Mouse (Mus musculus) left cerebral cortex, postnatal 36 days (tissue): ENCODE results near the gene Acap1. TPM values are rescaled to one million over a fixed set of nuclear protein-coding genes. Genes with fewer than 3 reads are reported as not detected.
A peak's percentile ranks its signal among the peaks of the same experiment; 100 is the strongest.
"Not testable (repeated sequence)": the region's sequence is repeated elsewhere in the genome, so short reads cannot be mapped to it uniquely, and the experiment has no call there.

Experiments
- DNase-seq, 2 experiments: peaks; one replicate each; pipeline ENCODE4 v3.0.0; 2021 to 2022; ENCODE audit warnings: low spot score in 2 of 2, mixed read lengths in 1 of 2
- intact Hi-C: fragments of 180-260 bp; cut with DNase I; formaldehyde crosslinking; loops from one replicate; pipeline ENCODE4 v1.15.1; 2025
- total RNA-seq, 2 experiments: library from RNA; stranded (reverse); gene quantifications; 2 replicates each; pipeline ENCODE4 v1.2.3; 2021

Gene Acap1
- total RNA-seq, result under 1 TPM in 1 of 2 experiments, not detected in 1; 0.27 TPM

- intact Hi-C loops, result no loop called here
- no peak for DNase-seq
These were observed at the start of gene Acap1 for GRCm38 (mm10) chr11:69895291-69895690. Gene Acap1 (minus strand): TSS chr11:69895539.

- no peak for DNase-seq
- intact Hi-C loops, result no loop called here
These were observed 45.6 kb upstream of the Acap1 start for GRCm38 (mm10) chr11:69940962-69941361.

GRCm38 (mm10) chr11:69939731-69940130 is 44.4 kb upstream of the Acap1 start:
- intact Hi-C loops, result no loop called here
- no peak for DNase-seq

GRCm38 (mm10) chr11:69939181-69939580 is 43.8 kb upstream of the Acap1 start:
- DNase-seq, result no peak
- intact Hi-C loops, result no loop called here

- intact Hi-C loops, result no loop called here
- no peak for DNase-seq
These were observed 43.2 kb upstream of the Acap1 start for GRCm38 (mm10) chr11:69938401-69938979.

- intact Hi-C loops, result no loop called here
- no peak for DNase-seq
These were observed 42.5 kb upstream of the Acap1 start for GRCm38 (mm10) chr11:69937834-69938233.

GRCm38 (mm10) chr11:69937385-69937784 is 42.0 kb upstream of the Acap1 start:
- no peak for DNase-seq
- intact Hi-C loops, result no loop called here

- no peak for DNase-seq
- intact Hi-C loops, result no loop called here
These were observed 41.5 kb upstream of the Acap1 start for GRCm38 (mm10) chr11:69936714-69937347.

GRCm38 (mm10) chr11:69936156-69936555 is 40.8 kb upstream of the Acap1 start:
- DNase-seq, result no peak
- intact Hi-C loops, result no loop called here

- intact Hi-C loops, result loop anchor here (2.0 kb wide), 1 partner anchor 13 kb away; the partner anchor contains the start of gene Slc2a4
- DNase-seq, result peak; percentile 83 to 88
These were observed 40.0 kb upstream of the Acap1 start, which contains the start of gene Ybx2 for GRCm38 (mm10) chr11:69935137-69935879. Gene Ybx2 (plus strand): TSS chr11:69935796.

GRCm38 (mm10) chr11:69934681-69935080 is 39.3 kb upstream of the Acap1 start:
- DNase-seq, result no peak
- intact Hi-C loops, result loop anchor here (2.0 to 5.0 kb wide), 3 partner anchors 14 to 278 kb away; partner anchors contain the start of genes Slc16a11 and Slc2a4

GRCm38 (mm10) chr11:69934169-69934568 is 38.8 kb upstream of the Acap1 start:
- peak; percentile 81 to 86 for DNase-seq
- intact Hi-C loops, result loop anchor here (2.0 to 5.0 kb wide), 3 partner anchors 15 to 278 kb away; partner anchors contain the start of genes Slc16a11 and Slc2a4

GRCm38 (mm10) chr11:69933066-69933465 is 37.7 kb upstream of the Acap1 start:
- intact Hi-C loops, result loop anchor here (5.0 kb wide), 2 partner anchors 34 to 279 kb away; partner anchors contain the start of gene Slc16a11
- no peak for DNase-seq

- no peak for DNase-seq
- intact Hi-C loops, result loop anchor here (5.0 kb wide), 2 partner anchors 35 to 280 kb away; partner anchors contain the start of gene Slc16a11
These were observed 36.9 kb upstream of the Acap1 start for GRCm38 (mm10) chr11:69932254-69932653.

GRCm38 (mm10) chr11:69931769-69932168 is 36.4 kb upstream of the Acap1 start:
- DNase-seq, result no peak
- intact Hi-C loops, result loop anchor here (5.0 kb wide), 2 partner anchors 36 to 281 kb away; partner anchors contain the start of gene Slc16a11

- intact Hi-C loops, result loop anchor here (5.0 kb wide), 2 partner anchors 36 to 281 kb away; partner anchors contain the start of gene Slc16a11
- no peak for DNase-seq
These were observed 35.7 kb upstream of the Acap1 start for GRCm38 (mm10) chr11:69930967-69931537.

- intact Hi-C loops, result loop anchor here (5.0 kb wide), 2 partner anchors 37 to 282 kb away; partner anchors contain the start of gene Slc16a11
- not testable (repeated sequence) for DNase-seq
These were observed 34.8 kb upstream of the Acap1 start for GRCm38 (mm10) chr11:69930176-69930575.

GRCm38 (mm10) chr11:69929712-69930111 is 34.4 kb upstream of the Acap1 start:
- intact Hi-C loops, result loop anchor here (5.0 kb wide), 2 partner anchors 38 to 283 kb away; partner anchors contain the start of gene Slc16a11
- DNase-seq, result no peak

GRCm38 (mm10) chr11:69927501-69927900 is 32.2 kb upstream of the Acap1 start:
- intact Hi-C loops, result no loop called here
- DNase-seq, result no peak

GRCm38 (mm10) chr11:69922796-69923195 is 27.5 kb upstream of the Acap1 start:
- no peak for DNase-seq
- intact Hi-C loops, result no loop called here
